Mouse (Mus musculus) brain, embryonic 14.5 days (tissue): ENCODE data around the gene Prph2. TPM values are rescaled to one million over a fixed set of nuclear protein-coding genes. Genes with fewer than 3 reads are reported as not detected.
A peak's percentile ranks its signal among the peaks of the same experiment; 100 is the strongest.

Source experiments
- DNase-seq: peaks from one replicate; pipeline ENCODE4 v3.0.0-alpha.2; 2011; ENCODE audit warnings: low read depth
- CTCF ChIP-seq: fragments of 200-500 bp; IDR thresholded peaks from 2 replicates; pipeline ENCODE4 v1.5.1; 2012; ENCODE audit warnings: inconsistent platforms, mild to moderate bottlenecking, moderate library complexity, borderline replicate concordance; ENCODE audit not compliant: insufficient read depth, insufficient read length; ENCODE audit errors: extremely low read depth
- POLR2A ChIP-seq: fragments of 200-500 bp; IDR thresholded peaks from 2 replicates; pipeline ENCODE4 v1.6.1; 2012; ENCODE audit warnings: mild to moderate bottlenecking, inconsistent platforms, borderline replicate concordance; ENCODE audit not compliant: poor library complexity, insufficient read depth, insufficient read length, severe bottlenecking; ENCODE audit errors: extremely low read depth
- polyA plus RNA-seq: library from polyadenylated mRNA; depleted of rRNA; stranded (reverse); fragments of >200 nt; gene quantifications from 2 replicates; pipeline ENCODE4 v1.2.3, GENCODE M21; 2012

Prph2 gene
- polyA plus RNA-seq, 1 experiment, result 0.03 TPM

- DNase-seq, result no peak
- TF ChIP-seq CTCF, result no peak
Observed at GRCm38 (mm10) chr17:46895426-46895825, 14.8 kb upstream of the Prph2 start.

GRCm38 (mm10) chr17:46897221-46897950 is 12.9 kb upstream of the Prph2 start:
- TF ChIP-seq CTCF (no peak), POLR2A (no peak)
- no peak for DNase-seq

- TF ChIP-seq POLR2A (no peak), CTCF (no peak)
- DNase-seq, result no peak
Observed at GRCm38 (mm10) chr17:46900941-46901340, 9.3 kb upstream of the Prph2 start.

GRCm38 (mm10) chr17:46903876-46904490 is 6.3 kb upstream of the Prph2 start:
- DNase-seq, result peak; percentile 79
- TF ChIP-seq CTCF (peak; percentile 94), POLR2A (no peak)

- DNase-seq, result no peak
- TF ChIP-seq POLR2A, result no peak
- TF ChIP-seq CTCF, result no peak
Observed at GRCm38 (mm10) chr17:46912331-46912730, 2.1 kb downstream of the Prph2 start.

- TF ChIP-seq POLR2A (no peak), CTCF (no peak)
- no peak for DNase-seq
Observed at GRCm38 (mm10) chr17:46915129-46915528, 4.9 kb downstream of the Prph2 start.

GRCm38 (mm10) chr17:46918951-46919350 is 8.7 kb downstream of the Prph2 start:
- no peak for DNase-seq
- no peak for TF ChIP-seq CTCF
- TF ChIP-seq POLR2A, result no peak

GRCm38 (mm10) chr17:46920855-46921254 is 10.6 kb downstream of the Prph2 start:
- no peak for TF ChIP-seq POLR2A
- no peak for TF ChIP-seq CTCF
- peak; percentile 9 for DNase-seq

GRCm38 (mm10) chr17:46926192-46926591 is 15.9 kb downstream of the Prph2 start:
- peak; percentile 30 for DNase-seq

GRCm38 (mm10) chr17:46926941-46927340 is 16.7 kb downstream of the Prph2 start:
- TF ChIP-seq CTCF (no peak), POLR2A (no peak)
- DNase-seq, result no peak

More at GRCm38 (mm10) chr17:46926192-46926591, 15.9 kb downstream of the Prph2 start:
- TF ChIP-seq POLR2A (no peak), CTCF (no peak)

GRCm38 (mm10) chr17:46927781-46928180 is 17.5 kb downstream of the Prph2 start:
- no peak for DNase-seq
- TF ChIP-seq CTCF (no peak), POLR2A (no peak)

GRCm38 (mm10) chr17:46929277-46929676 is 19.0 kb downstream of the Prph2 start:
- TF ChIP-seq CTCF (no peak), POLR2A (no peak)
- no peak for DNase-seq

GRCm38 (mm10) chr17:46929897-46930296 is 19.6 kb downstream of the Prph2 start:
- DNase-seq, result no peak
- no peak for TF ChIP-seq CTCF
- no peak for TF ChIP-seq POLR2A
